Mouse (Mus musculus) small intestine, adult 2 months (tissue): ENCODE measurements around the gene Col7a1. TPM values are rescaled to one million over a fixed set of nuclear protein-coding genes. Genes with fewer than 3 reads are reported as not detected.

Experiments used
- H3K27ac ChIP-seq: fragments of 200-500 bp; 2 replicates; pipeline ENCODE4 v1.5.1; 2012; ENCODE audit warnings: low read depth, low read length, control low read depth, inconsistent platforms; ENCODE audit not compliant: insufficient read depth
- H3K27me3 ChIP-seq: fragments of 200-500 bp; 2 replicates; pipeline ENCODE4 v1.6.1; 2012; ENCODE audit warnings: mild to moderate bottlenecking, moderate library complexity, low read length, inconsistent platforms; ENCODE audit not compliant: control insufficient read depth, insufficient read depth
- H3K36me3 ChIP-seq: fragments of 200-500 bp; 2 replicates; pipeline ENCODE4 v1.6.1; 2012; ENCODE audit warnings: mild to moderate bottlenecking, low read length, control low read depth, inconsistent platforms; ENCODE audit not compliant: control insufficient read depth, insufficient read depth
- H3K4me1 ChIP-seq: fragments of 200-500 bp; 2 replicates; pipeline ENCODE4 v1.6.1; 2012; ENCODE audit warnings: low read length, inconsistent platforms, mixed read lengths; ENCODE audit not compliant: control insufficient read depth, insufficient read depth, insufficient read length
- H3K4me3 ChIP-seq: fragments of 200-500 bp; 2 replicates; pipeline ENCODE4 v1.5.1; 2012; ENCODE audit warnings: low read depth, mild to moderate bottlenecking, control low read depth, inconsistent platforms, low read length, moderate library complexity
- CTCF ChIP-seq: fragments of 200-500 bp; IDR thresholded peaks from 2 replicates; pipeline ENCODE4 v1.5.1; 2012; ENCODE audit warnings: low read depth, mild to moderate bottlenecking, control low read depth, inconsistent platforms, low read length, moderate library complexity, mixed read lengths; ENCODE audit not compliant: insufficient replicate concordance, insufficient read length; ENCODE audit errors: extremely low read depth
- POLR2A ChIP-seq: fragments of 200-500 bp; IDR thresholded peaks from 2 replicates; pipeline ENCODE4 v1.6.1; 2012; ENCODE audit warnings: low read depth, mild to moderate bottlenecking, control low read depth, inconsistent platforms, low read length, moderate library complexity
- whole genome bisulfite sequencing: fragments of 180-500 bp; shearing (Covaris S2); methylation state at CpG from one replicate; pipeline ENCODE4 v1.1.7; 2018; 5-methylcytosine and 5-hydroxymethylcytosine counted together
- polyA plus RNA-seq: library from polyadenylated mRNA; depleted of rRNA; stranded (reverse); fragments of >200 nt; gene quantifications from 2 replicates; pipeline ENCODE4 v1.2.3, GENCODE M21; 2012

Col7a1 gene
- polyA plus RNA-seq, 1 experiment: 3.4 TPM

GRCm38 (mm10) chr9:108992085-108992469, 38.7 kb downstream of the Col7a1 start:
- TF ChIP-seq POLR2A (no peak), CTCF (no peak)
- Histone ChIP-seq H3K4me1 (peaks cover 63% of the 10 kb centered on the region), H3K27me3 (no peaks in the 10 kb centered on the region), H3K27ac (peak overlapping the region; percentile 85), H3K36me3 (no peaks in the 10 kb centered on the region), H3K4me3 (peak overlapping the region; percentile 78)
- 7% methylated on average over 18 of the region's 18 CpGs for WGBS

GRCm38 (mm10) chr9:108992620-108993361, 39.4 kb downstream of the Col7a1 start:
- Histone ChIP-seq H3K36me3 (no peaks in the 10 kb centered on the region), H3K4me3 (peak overlapping the region; percentile 78), H3K4me1 (peaks cover 63% of the 10 kb centered on the region), H3K27ac (peak overlapping the region; percentile 85), H3K27me3 (no peaks in the 10 kb centered on the region)
- 66% methylated on average over 9 of the region's 9 CpGs for WGBS
- TF ChIP-seq CTCF: no peak
- no peak; the same call in 1 of the 2 replicates for TF ChIP-seq POLR2A

GRCm38 (mm10) chr9:108996411-108996810, 43.0 kb downstream of the Col7a1 start:
- peak overlapping the region; percentile 96 for H3K27ac ChIP-seq

GRCm38 (mm10) chr9:108998287-108999166, 45.1 kb downstream of the Col7a1 start:
- 75% methylated on average over 19 of the region's 19 CpGs for WGBS
- H3K4me3 ChIP-seq: no peak overlapping the region
- peaks cover 20% of the 10 kb centered on the region for H3K36me3 ChIP-seq
- no peaks in the 10 kb centered on the region for H3K27me3 ChIP-seq
- H3K4me1 ChIP-seq: peaks cover 48% of the 10 kb centered on the region
- H3K27ac ChIP-seq: peak overlapping the region; percentile 49
- TF ChIP-seq CTCF (no peak), POLR2A (no peak)

More at GRCm38 (mm10) chr9:108996411-108996810, 43.0 kb downstream of the Col7a1 start:
- TF ChIP-seq CTCF: no peak
- no peak; the same call in 1 of the 2 replicates for TF ChIP-seq POLR2A
- Histone ChIP-seq H3K4me3 (peak overlapping the region; percentile 7; the same call in 1 of the 2 replicates), H3K4me1 (peaks cover 54% of the 10 kb centered on the region), H3K36me3 (peaks cover 14% of the 10 kb centered on the region), H3K27me3 (no peaks in the 10 kb centered on the region)
- 19% methylated on average over 9 of the region's 9 CpGs for WGBS

- Histone ChIP-seq H3K4me3 (no peak overlapping the region), H3K27ac (peak overlapping the region; percentile 62), H3K4me1 (peaks cover 43% of the 10 kb centered on the region), H3K36me3 (peaks cover 20% of the 10 kb centered on the region), H3K27me3 (no peaks in the 10 kb centered on the region)
- WGBS: 34% methylated on average over 4 of the region's 4 CpGs
- no peak for TF ChIP-seq POLR2A
- TF ChIP-seq CTCF: no peak
Observed at GRCm38 (mm10) chr9:108999167-108999526, 45.8 kb downstream of the Col7a1 start.

- TF ChIP-seq POLR2A: no peak; the same call in 1 of the 2 replicates
- peak; percentile 98; the same call in 1 of the 2 replicates for TF ChIP-seq CTCF
- H3K4me1 ChIP-seq: peaks cover 32% of the 10 kb centered on the region
- H3K27ac ChIP-seq: no peak overlapping the region
- WGBS: 10% methylated on average over 3 of the region's 3 CpGs
- H3K4me3 ChIP-seq: no peak overlapping the region
- no peaks in the 10 kb centered on the region for H3K27me3 ChIP-seq
- peaks cover 31% of the 10 kb centered on the region for H3K36me3 ChIP-seq
Observed at GRCm38 (mm10) chr9:109000726-109001125, 47.3 kb downstream of the Col7a1 start.

GRCm38 (mm10) chr9:109003201-109003600, 49.8 kb downstream of the Col7a1 start:
- TF ChIP-seq CTCF: peak; percentile 46; the same call in 1 of the 2 replicates
- TF ChIP-seq POLR2A: no peak
- 65% methylated on average over 2 of the region's 2 CpGs for WGBS
- no peaks in the 10 kb centered on the region for H3K27me3 ChIP-seq
- H3K36me3 ChIP-seq: peaks cover 50% of the 10 kb centered on the region
- peaks cover 13% of the 10 kb centered on the region for H3K4me1 ChIP-seq
- H3K4me3 ChIP-seq: no peak overlapping the region
- no peak overlapping the region for H3K27ac ChIP-seq
